Mouse (Mus musculus) ES-E14 (cell line): ENCODE results near the gene Samd15. TPM values are rescaled to one million over a fixed set of nuclear protein-coding genes. Genes with fewer than 3 reads are reported as not detected.
"Not testable (repeated sequence)": the region's sequence is repeated elsewhere in the genome, so short reads cannot be mapped to it uniquely, and the experiment has no call there.

Source experiments
- DNase-seq: peaks from one replicate; pipeline ENCODE4 v3.0.0-alpha.2; 2013; ENCODE audit warnings: low read depth, low spot score
- H3K27ac ChIP-seq: 2 replicates; pipeline ENCODE4 v1.5.1; 2012; ENCODE audit warnings: low read depth, mild to moderate bottlenecking, low read length, moderate library complexity, mixed read lengths; ENCODE audit not compliant: poor library complexity, insufficient read depth, severe bottlenecking
- H3K36me3 ChIP-seq: 2 replicates; pipeline ENCODE4 v1.6.1; 2012; ENCODE audit warnings: mild to moderate bottlenecking, low read length, moderate library complexity, mixed read lengths; ENCODE audit not compliant: control insufficient read depth, poor library complexity, insufficient read depth, severe bottlenecking
- H3K4me1 ChIP-seq, 2 experiments: fragments of 150-350 bp in 1 of 2; sonication (generic) in 1 of 2; 2 replicates each; pipeline ENCODE4 v1.6.1; 2012; ENCODE audit warnings: low read length in 2 of 2, mild to moderate bottlenecking in 1 of 2, mixed read lengths in 1 of 2; ENCODE audit not compliant: control insufficient read depth in 2 of 2, insufficient read depth in 2 of 2, poor library complexity in 1 of 2
- H3K4me3 ChIP-seq, 2 experiments: fragments of 150-350 bp in 1 of 2; sonication (generic) in 1 of 2; 2 replicates each; pipeline ENCODE4 v1.5.1; 2012; ENCODE audit warnings: low read length in 2 of 2, low read depth in 1 of 2, mild to moderate bottlenecking in 1 of 2, mixed read lengths in 1 of 2; ENCODE audit not compliant: insufficient read depth in 1 of 2, poor library complexity in 1 of 2, severe bottlenecking in 1 of 2
- H3K9ac ChIP-seq: 2 replicates; pipeline ENCODE4 v1.6.1; 2012; ENCODE audit warnings: low read depth, mild to moderate bottlenecking, low read length, mixed read lengths; ENCODE audit not compliant: poor library complexity, insufficient read depth, severe bottlenecking
- H3K9me3 ChIP-seq: fragments of 150-350 bp; sonication (generic); 2 replicates; pipeline ENCODE4 v1.6.1; 2012; ENCODE audit warnings: low read depth, mild to moderate bottlenecking, low read length; ENCODE audit not compliant: control insufficient read depth, insufficient read depth
- CHD2 ChIP-seq: IDR thresholded peaks from 2 replicates; pipeline ENCODE4 v1.6.1; 2014; ENCODE audit warnings: mild to moderate bottlenecking, low read depth, low read length, inconsistent platforms
- HCFC1 ChIP-seq: IDR thresholded peaks from 2 replicates; pipeline ENCODE4 v1.6.1; 2012; ENCODE audit warnings: low read length, inconsistent platforms, borderline replicate concordance; ENCODE audit not compliant: insufficient read depth
- MAFK ChIP-seq: IDR thresholded peaks from 2 replicates; pipeline ENCODE4 v1.6.1; 2014; ENCODE audit warnings: mild to moderate bottlenecking, low read depth, low read length, inconsistent platforms; ENCODE audit not compliant: insufficient read depth
- ZC3H11A ChIP-seq: IDR thresholded peaks from 2 replicates; pipeline ENCODE4 v1.6.1; 2012; ENCODE audit warnings: low read depth, mild to moderate bottlenecking, inconsistent platforms, low read length, borderline replicate concordance
- ZNF384 ChIP-seq: IDR thresholded peaks from 2 replicates; pipeline ENCODE4 v1.6.1; 2012; ENCODE audit warnings: low read depth, low read length, inconsistent platforms
- in situ Hi-C, 2 experiments: fragments of 600-800 bp; cut with MboI; formaldehyde crosslinking; loops; one replicate each; pipeline ENCODE4 v1.15.1; 2025; ENCODE audit warnings: low sequenced_read_pairs in 2 of 2, inconsistent platforms in 1 of 2; ENCODE audit not compliant: unreplicated experiment in 2 of 2
- total RNA-seq: library from RNA; depleted of rRNA; stranded (reverse); fragments of 300-350 nt; gene quantifications from 2 replicates; pipeline ENCODE4 v1.2.3, GENCODE M21; 2012; rRNA removed

Gene Samd15
- total RNA-seq = 0.37 and 0.98 TPM in 2 replicates

GRCm38 (mm10) chr12:87199206-87199972, at the start of gene Samd15:
Samd15 (plus strand) TSS chr12:87199723.
- H3K4me3 ChIP-seq = peak within 1 kb of the TSS; percentile 97
- peak; percentile 19 for DNase-seq
- no peak within 1 kb of the TSS for H3K27ac ChIP-seq
- in situ Hi-C loops = no loop called here
- peak within 1 kb of the TSS; percentile 95 for H3K9ac ChIP-seq
- no peaks in the 10 kb centered on the region for H3K36me3 ChIP-seq
- H3K9me3 ChIP-seq = no peaks in the 10 kb centered on the region
- TF ChIP-seq HCFC1 = 0 out of 2 replicates have a peak, but pooled peaks have one; percentile 2
- TF ChIP-seq CHD2 = no peak
- H3K4me1 ChIP-seq = peaks cover 0 to 5% of the 10 kb centered on the region in 2 experiments; a peak in 2 of 4 replicates

- H3K4me1 ChIP-seq, H3K36me3 ChIP-seq, H3K9me3 ChIP-seq, in situ Hi-C loops, H3K4me3 ChIP-seq, H3K27ac ChIP-seq, H3K9ac ChIP-seq, DNase-seq: not testable (repeated sequence)
Observed at GRCm38 (mm10) chr12:87154448-87154847, 45.1 kb upstream of the Samd15 start.

GRCm38 (mm10) chr12:87157361-87157760, 42.2 kb upstream of the Samd15 start:
- Histone ChIP-seq H3K27ac (no peak overlapping the region), H3K9ac (no peak overlapping the region), H3K4me1 (no peaks in the 10 kb centered on the region; a peak in 1 of 4 replicates), H3K36me3 (no peaks in the 10 kb centered on the region), H3K9me3 (no peaks in the 10 kb centered on the region; the same call in 1 of the 2 replicates), H3K4me3 (no peak overlapping the region)
- no peak for DNase-seq
- TF ChIP-seq ZC3H11A (no peak), HCFC1 (no peak), MAFK (no peak), CHD2 (no peak), ZNF384 (no peak)
- in situ Hi-C loops = no loop called here

GRCm38 (mm10) chr12:87158099-87158498, 41.4 kb upstream of the Samd15 start:
- no peak for DNase-seq
- no peaks in the 10 kb centered on the region for H3K36me3 ChIP-seq
- no peak overlapping the region for H3K27ac ChIP-seq

GRCm38 (mm10) chr12:87160310-87160709, 39.2 kb upstream of the Samd15 start:
- Histone ChIP-seq H3K4me3 (no peak overlapping the region), H3K4me1 (no peaks in the 10 kb centered on the region; a peak in 1 of 4 replicates), H3K36me3 (no peaks in the 10 kb centered on the region), H3K27ac (no peak overlapping the region), H3K9me3 (no peaks in the 10 kb centered on the region), H3K9ac (no peak overlapping the region)
- in situ Hi-C loops = no loop called here
- no peak for TF ChIP-seq CHD2
- no peak for DNase-seq

More at GRCm38 (mm10) chr12:87158099-87158498, 41.4 kb upstream of the Samd15 start:
- in situ Hi-C loops = no loop called here
- TF ChIP-seq CHD2 (no peak), ZC3H11A (no peak)
- no peaks in the 10 kb centered on the region; a peak in 1 of 4 replicates for H3K4me1 ChIP-seq
- H3K9me3 ChIP-seq = no peaks in the 10 kb centered on the region
- H3K4me3 ChIP-seq = no peak overlapping the region
- H3K9ac ChIP-seq = no peak overlapping the region
